Mouse (Mus musculus): ENCODE results near the gene Polr3a.
A peak's percentile ranks its signal among the peaks of the same experiment; 100 is the strongest.

DNA sequence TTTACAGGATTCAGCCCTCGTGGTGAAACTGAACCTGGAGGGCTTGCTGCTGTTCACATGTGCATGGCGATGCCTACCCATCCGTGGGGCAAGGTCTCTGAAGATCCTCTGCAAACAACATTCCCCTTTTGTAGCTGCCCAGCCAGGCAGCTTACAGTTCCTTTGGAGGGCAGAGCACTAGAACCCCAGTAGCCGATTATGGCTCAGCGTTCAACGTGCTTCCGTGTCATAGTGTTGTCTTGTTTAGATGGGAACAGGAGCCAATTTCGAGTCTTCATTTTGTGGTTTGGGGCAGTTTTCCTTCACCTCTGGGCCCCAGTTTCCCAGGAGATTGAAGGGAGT, 14.0 kb upstream of the Polr3a start:
- TF ChIP-seq ZC3H11A (IDR thresholded peaks at IDR 0.05; ENCODE audit: low read depth, low read length) = no peak
- TF ChIP-seq MAFK (IDR thresholded peaks at IDR 0.05; ENCODE audit: insufficient replicate concordance, low read length) = no peak
- TF ChIP-seq CTCF (conservative IDR thresholded peaks at IDR 0.05 in 1 of 2, IDR thresholded peaks at IDR 0.05 in 1 of 2; ENCODE audit: low read depth in 2 of 2, low read length in 2 of 2) = no peak
- no peak for TF ChIP-seq KAT2A (IDR thresholded peaks at IDR 0.05; ENCODE audit: insufficient replicate concordance, low read length)
- TF ChIP-seq SIN3A (IDR thresholded peaks at IDR 0.05; ENCODE audit: low read length) = no peak
- no peak for TF ChIP-seq POLR2A (IDR thresholded peaks at IDR 0.05; ENCODE audit: low read depth, low read length)
- no peak for TF ChIP-seq EP300 (IDR thresholded peaks at IDR 0.05; ENCODE audit: low read length)
- peak; percentile 5; the same call in 1 of the 2 replicates for TF ChIP-seq POLR2AphosphoS2 (IDR thresholded peaks at IDR 0.05; ENCODE audit: low read depth, low read length)
- TF ChIP-seq MYC (IDR thresholded peaks at IDR 0.05; ENCODE audit: low read depth, low read length) = no peak
- TF ChIP-seq USF1 (IDR thresholded peaks at IDR 0.05; ENCODE audit: low read depth, low read length) = no peak
- no peak for TF ChIP-seq MXI1 (IDR thresholded peaks at IDR 0.05; ENCODE audit: low read depth, low read length)
- no peak for TF ChIP-seq E2F4 (IDR thresholded peaks at IDR 0.05; ENCODE audit: insufficient replicate concordance, low read depth, low read length)
- TF ChIP-seq CHD1 (IDR thresholded peaks at IDR 0.05; ENCODE audit: low read depth, low read length) = no peak
